Mouse (Mus musculus): ENCODE results near the gene Lrrc43.

- TF ChIP-seq CTCF (IDR thresholded peaks at IDR 0.05; ENCODE audit: borderline replicate concordance, control insufficient read depth, extremely low read depth, insufficient read depth, low read length, poor library complexity) (no peak), POLR2A (IDR thresholded peaks at IDR 0.05; ENCODE audit: control insufficient read depth, extremely low read depth, insufficient read depth, low read length, poor library complexity) (no peak)
These were observed 18.2 kb upstream of the Lrrc43 start for GRCm38 (mm10) chr5:123470784-123471400.

Measured in thymus, adult 2 months (tissue).